10 mouse cellular contexts compared by ENCODE assay signal in the genomic region with DNA sequence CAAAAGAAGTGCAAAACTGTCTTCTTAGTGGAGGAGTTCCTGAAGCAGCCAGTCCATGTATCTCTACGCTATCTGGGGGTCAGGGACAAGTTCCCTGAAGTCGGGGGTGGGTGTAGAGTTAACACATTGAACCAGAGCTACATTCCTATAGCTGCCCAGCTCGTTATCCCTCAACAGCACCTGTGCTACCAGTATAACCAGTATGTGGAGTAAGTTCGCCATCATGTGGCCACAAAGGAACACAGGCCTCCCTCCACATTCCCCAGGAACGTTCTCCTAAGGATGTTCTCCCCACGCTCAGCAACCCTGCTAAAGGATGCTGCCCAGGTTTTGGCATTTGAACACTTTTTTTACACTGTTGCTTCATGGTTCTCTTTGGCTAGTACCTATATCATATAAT. TPM values are rescaled to one million over a fixed set of nuclear protein-coding genes. Genes with fewer than 3 reads are reported as not detected.
DNase-seq lines count a peak whose midpoint lies in the region; ATAC-seq and TF ChIP-seq lines count a peak whose summit lies in the region.
"Had no signal": no experiment of that assay in that cellular context is flagged by ENCODE, and none has a peak within 500 bp of the region (broad histone marks: within the 10 kb centered on the region; RNA-seq: fewer than 3 reads in every experiment).

No protein-coding gene starts in this region.

- no peak overlapping the region for H3K4me3 ChIP-seq in forebrain, embryonic 12.5 days (replicated peaks)
- no peak overlapping the region for H3K4me3 ChIP-seq in forebrain, embryonic 10.5 days
- H3K4me3 ChIP-seq in hindbrain, embryonic 16.5 days (ENCODE audit: low read length): no peak overlapping the region
- no peak overlapping the region for H3K4me3 ChIP-seq in stomach, postnatal 0 days (ENCODE audit: low read depth, low read length)
- H3K4me3 ChIP-seq: liver, embryonic 15.5 days had no signal

- TF ChIP-seq EP300 in stomach, postnatal 0 days (optimal IDR thresholded peaks at IDR 0.05): no peak

- peak; percentile 70 for TF ChIP-seq CTCF in stomach, postnatal 0 days (IDR thresholded peaks at IDR 0.05; ENCODE audit: low read depth)

- no peak overlapping the region for H3K9ac ChIP-seq in forebrain, embryonic 12.5 days
- H3K9ac ChIP-seq in hindbrain, embryonic 16.5 days (ENCODE audit: low read depth, low read length): no peak overlapping the region
- H3K9ac ChIP-seq in stomach, postnatal 0 days (ENCODE audit: low read length): no peak overlapping the region
- H3K9ac ChIP-seq: liver, embryonic 15.5 days had no signal

- 28% methylated on average over 6 of the region's 6 CpGs for WGBS in forebrain, embryonic 12.5 days
- WGBS in forebrain, embryonic 10.5 days: 39% methylated on average over 6 of the region's 6 CpGs
- WGBS in hindbrain, embryonic 16.5 days: 23% methylated on average over 6 of the region's 6 CpGs
- WGBS in stomach, postnatal 0 days: 16% methylated on average over 6 of the region's 6 CpGs

- no peaks in the 10 kb centered on the region for H3K27me3 ChIP-seq in forebrain, embryonic 12.5 days
- no peaks in the 10 kb centered on the region for H3K27me3 ChIP-seq in forebrain, embryonic 10.5 days (ENCODE audit: poor library complexity, severe bottlenecking)
- H3K27me3 ChIP-seq in hindbrain, embryonic 16.5 days (replicated peaks; ENCODE audit: control insufficient read depth, insufficient read depth, low read length): no peaks in the 10 kb centered on the region
- no peaks in the 10 kb centered on the region for H3K27me3 ChIP-seq in stomach, postnatal 0 days (ENCODE audit: control insufficient read depth, insufficient read depth, low read length)
- H3K27me3 ChIP-seq: liver, embryonic 15.5 days had no signal

- H3K9me3 ChIP-seq in forebrain, embryonic 12.5 days: no peaks in the 10 kb centered on the region
- H3K9me3 ChIP-seq in forebrain, embryonic 10.5 days: no peaks in the 10 kb centered on the region
- no peaks in the 10 kb centered on the region for H3K9me3 ChIP-seq in hindbrain, embryonic 16.5 days (ENCODE audit: control insufficient read depth, low read length)
- no peaks in the 10 kb centered on the region for H3K9me3 ChIP-seq in stomach, postnatal 0 days (ENCODE audit: control insufficient read depth, low read length)
- H3K9me3 ChIP-seq: G1E; liver, embryonic 15.5 days had no signal

- no peak for DNase-seq in forebrain, embryonic 10.5 days (ENCODE audit: extremely low spot score, low spot score)
- peak; percentile 13 for DNase-seq in A20 (ENCODE audit: low read depth, low spot score)
- peak; percentile 38 for DNase-seq in cerebellum, adult 8-10 months
- DNase-seq in lung, postnatal 36 days: peak; percentile 14
- peak; percentile 17 for DNase-seq in stomach, postnatal 0 days (ENCODE audit: low spot score)
- DNase-seq in thymus, postnatal 25 days: no peak

- H3K36me3 ChIP-seq in forebrain, embryonic 12.5 days (replicated peaks): no peaks in the 10 kb centered on the region
- no peaks in the 10 kb centered on the region for H3K36me3 ChIP-seq in forebrain, embryonic 10.5 days (replicated peaks)
- no peaks in the 10 kb centered on the region for H3K36me3 ChIP-seq in hindbrain, embryonic 16.5 days (ENCODE audit: control insufficient read depth, insufficient read depth, low read length)
- H3K36me3 ChIP-seq in stomach, postnatal 0 days (ENCODE audit: control insufficient read depth, insufficient read depth, low read length): no peaks in the 10 kb centered on the region
- H3K36me3 ChIP-seq: G1E; liver, embryonic 15.5 days had no signal

- ATAC-seq in forebrain, embryonic 12.5 days (ENCODE audit: low FRiP score): peak; percentile 53; the same call in 1 of the 2 replicates
- ATAC-seq in hindbrain, embryonic 16.5 days: peak; percentile 88
- no peak for ATAC-seq in stomach, postnatal 0 days (ENCODE audit: low FRiP score, low TSS enrichment)

- H3K4me2 ChIP-seq in forebrain, embryonic 12.5 days: no peak overlapping the region
- no peak overlapping the region for H3K4me2 ChIP-seq in hindbrain, embryonic 16.5 days (ENCODE audit: low read length)
- H3K4me2 ChIP-seq in stomach, postnatal 0 days (replicated peaks; ENCODE audit: low read depth): no peak overlapping the region
- H3K4me2 ChIP-seq: liver, embryonic 15.5 days had no signal

- H3K27ac ChIP-seq in forebrain, embryonic 12.5 days: no peak overlapping the region
- no peak overlapping the region for H3K27ac ChIP-seq in forebrain, embryonic 10.5 days
- no peak overlapping the region for H3K27ac ChIP-seq in hindbrain, embryonic 16.5 days (ENCODE audit: low read depth, low read length)
- no peak overlapping the region for H3K27ac ChIP-seq in stomach, postnatal 0 days (replicated peaks)
- H3K27ac ChIP-seq: liver, embryonic 15.5 days had no signal

- H3K4me1 ChIP-seq in forebrain, embryonic 12.5 days: no peaks in the 10 kb centered on the region
- H3K4me1 ChIP-seq in forebrain, embryonic 10.5 days: no peaks in the 10 kb centered on the region
- H3K4me1 ChIP-seq in hindbrain, embryonic 16.5 days (ENCODE audit: control insufficient read depth, insufficient read depth, low read depth, low read length): no peaks in the 10 kb centered on the region
- H3K4me1 ChIP-seq in stomach, postnatal 0 days (replicated peaks; ENCODE audit: control insufficient read depth, insufficient read depth): no peaks in the 10 kb centered on the region
- H3K4me1 ChIP-seq: liver, embryonic 15.5 days had no signal

RNA-seq across cellular contexts. Expression of gene Srpx, which starts 46.8 kb away (rescaled TPM):
- polyA plus RNA-seq in forebrain, embryonic 12.5 days (2016; fragmentation: Nextera tagmentation; extraction: Ambion mirVana): 5.3 and 7.3 TPM in 2 replicates
- polyA plus RNA-seq in forebrain, embryonic 10.5 days (2016; fragmentation: Nextera tagmentation; extraction: Ambion mirVana): 2.5 and 3.1 TPM in 2 replicates
- 3.9 and 4.9 TPM in 2 replicates for polyA plus RNA-seq in hindbrain, embryonic 16.5 days (2015; fragmentation: Nextera tagmentation; extraction: Ambion mirVana)
- polyA plus RNA-seq in stomach, postnatal 0 days (2015; fragmentation: Nextera tagmentation; extraction: Ambion mirVana): 22.3 and 24.9 TPM in 2 replicates
- polyA plus RNA-seq: G1E had no signal

Comparison
In these comparisons a context has a peak if more than half of its experiments do, and no peak if none do; other contexts are left out.
1. DNase-seq: peak in A20 (single experiment), cerebellum, adult 8-10 months (single experiment), lung, postnatal 36 days (single experiment) and stomach, postnatal 0 days (single experiment); none in forebrain, embryonic 10.5 days (single experiment) and thymus, postnatal 25 days (single experiment).